Mouse (Mus musculus) adrenal gland, postnatal 10 days (tissue): ENCODE results near the gene Wsb2. TPM values are rescaled to one million over a fixed set of nuclear protein-coding genes. Genes with fewer than 3 reads are reported as not detected.
"Not testable (repeated sequence)": the region's sequence is repeated elsewhere in the genome, so short reads cannot be mapped to it uniquely, and the experiment has no call there.

ENCODE experiments used
- DNase-seq: peaks from one replicate; pipeline ENCODE4 v3.0.0; 2021; ENCODE audit warnings: mixed read lengths
- long read RNA-seq, 2 experiments: library from polyadenylated mRNA; stranded (forward); transcript quantifications; one replicate each; pipeline ENCODE4 v2.0.0; 2021
- total RNA-seq, 2 experiments: library from RNA; stranded (reverse); gene quantifications; 2 replicates each; pipeline ENCODE4 v1.2.3; 2021

Gene Wsb2
- 10 to 100 TPM; 92.8 to 97.5 TPM for total RNA-seq
- long read RNA-seq, experiment 1, transcript Wsb2-201 (9 exons, 2,421 nt): major isoform, 258 of 323 reads
- long read RNA-seq, experiment 1, partial matches to known transcripts: 7 of 323 reads
- long read RNA-seq, experiment 1, other reads (novel, unspliced or antisense): 46 of 323 reads
- long read RNA-seq, experiment 2, transcript Wsb2-201 (9 exons, 2,421 nt): major isoform, 168 of 194 reads
- long read RNA-seq, experiment 2, partial matches to known transcripts: 15 of 194 reads
- long read RNA-seq, experiment 2, other reads (novel, unspliced or antisense): 8 of 194 reads

- peak; percentile 93 for DNase-seq
These were observed at the start of gene Wsb2 for GRCm38 (mm10) chr5:117357129-117357477. TSS of gene Wsb2 (plus strand) at chr5:117357304.

GRCm38 (mm10) chr5:117307699-117308098, 49.4 kb upstream of the Wsb2 start:
- peak; percentile 89 for DNase-seq

GRCm38 (mm10) chr5:117313420-117313819, 43.7 kb upstream of the Wsb2 start:
- DNase-seq: peak; percentile 78

GRCm38 (mm10) chr5:117313909-117314308, 43.2 kb upstream of the Wsb2 start:
- DNase-seq: no peak

- DNase-seq: no peak
These were observed 42.3 kb upstream of the Wsb2 start for GRCm38 (mm10) chr5:117314587-117315428.

- DNase-seq: peak; percentile 82
These were observed 38.1 kb upstream of the Wsb2 start, which contains the start of gene Vsig10 for GRCm38 (mm10) chr5:117318741-117319629. TSS of gene Vsig10 (plus strand) at chr5:117319083.

- no peak for DNase-seq
These were observed 33.4 kb upstream of the Wsb2 start for GRCm38 (mm10) chr5:117323751-117324150.

- DNase-seq: no peak
These were observed 30.7 kb upstream of the Wsb2 start for GRCm38 (mm10) chr5:117326408-117326807.

GRCm38 (mm10) chr5:117330457-117330856, 26.6 kb upstream of the Wsb2 start:
- no peak for DNase-seq

- DNase-seq: no peak
These were observed 19.1 kb upstream of the Wsb2 start for GRCm38 (mm10) chr5:117337999-117338398.

GRCm38 (mm10) chr5:117338503-117338902, 18.6 kb upstream of the Wsb2 start:
- no peak for DNase-seq

- no peak for DNase-seq
These were observed 17.0 kb upstream of the Wsb2 start for GRCm38 (mm10) chr5:117340081-117340480.

GRCm38 (mm10) chr5:117341896-117342295, 15.2 kb upstream of the Wsb2 start:
- no peak for DNase-seq

GRCm38 (mm10) chr5:117344496-117344895, 12.6 kb upstream of the Wsb2 start:
- not testable (repeated sequence) for DNase-seq

GRCm38 (mm10) chr5:117345432-117345976, 11.6 kb upstream of the Wsb2 start:
- DNase-seq: no peak

GRCm38 (mm10) chr5:117346281-117346680, 10.8 kb upstream of the Wsb2 start:
- DNase-seq: no peak

- DNase-seq: peak; percentile 48
These were observed 10.1 kb upstream of the Wsb2 start for GRCm38 (mm10) chr5:117347011-117347410.

GRCm38 (mm10) chr5:117347838-117348237, 9.3 kb upstream of the Wsb2 start:
- DNase-seq: no peak

- DNase-seq: peak; percentile 79
These were observed 8.8 kb upstream of the Wsb2 start for GRCm38 (mm10) chr5:117348279-117348678.

- no peak for DNase-seq
These were observed 3.0 kb upstream of the Wsb2 start for GRCm38 (mm10) chr5:117354121-117354520.

- DNase-seq: no peak
These were observed 1.3 kb upstream of the Wsb2 start for GRCm38 (mm10) chr5:117355648-117356303.
